Mouse (Mus musculus) kidney, embryonic 16.5 days (tissue): ENCODE data around the gene Opa3. TPM values are rescaled to one million over a fixed set of nuclear protein-coding genes. Genes with fewer than 3 reads are reported as not detected.

Experiments
- ATAC-seq: fragments of 200-750 bp; cut with Nextera tagmentation; 2 replicates; pipeline ENCODE4 v1.8.0; 2017; ENCODE audit warnings: moderate TSS enrichment; ENCODE audit not compliant: low FRiP score, low TSS enrichment
- H3K27ac ChIP-seq: fragments of 300-500 bp; sonication (generic); 2 replicates; pipeline ENCODE4 v1.5.1; 2014; ENCODE audit warnings: low read length
- H3K27me3 ChIP-seq: fragments of 300-500 bp; sonication (generic); 2 replicates; pipeline ENCODE4 v1.6.1; 2014; ENCODE audit warnings: low read length, control low read depth, mixed read lengths; ENCODE audit not compliant: insufficient read depth
- H3K36me3 ChIP-seq: fragments of 300-500 bp; sonication (generic); 2 replicates; pipeline ENCODE4 v1.6.1; 2014; ENCODE audit warnings: low read length, control low read depth, mixed read lengths; ENCODE audit not compliant: insufficient read depth
- H3K4me1 ChIP-seq: fragments of 300-500 bp; sonication (generic); 2 replicates; pipeline ENCODE4 v1.6.1; 2014; ENCODE audit warnings: low read length, control low read depth, mixed read lengths; ENCODE audit not compliant: insufficient read depth
- H3K4me2 ChIP-seq: fragments of 300-500 bp; sonication (generic); replicated peaks from 2 replicates; pipeline ENCODE4 v1.6.1; 2014; ENCODE audit warnings: low read depth, low read length
- H3K4me3 ChIP-seq: fragments of 300-500 bp; sonication (generic); 2 replicates; pipeline ENCODE4 v1.5.1; 2014; ENCODE audit warnings: mild to moderate bottlenecking, low read length
- H3K9ac ChIP-seq: fragments of 300-500 bp; sonication (generic); replicated peaks from 2 replicates; pipeline ENCODE4 v1.6.1; 2014; ENCODE audit warnings: low read length
- H3K9me3 ChIP-seq: fragments of 300-500 bp; sonication (generic); 2 replicates; pipeline ENCODE4 v1.6.1; 2016; ENCODE audit warnings: low read length, control low read depth
- WGBS: fragments of 180-500 bp; shearing (Covaris S2); extraction: QIAGEN DNeasy Blood & Tissue Kit; methylation state at CpG from one replicate; pipeline ENCODE4 v1.1.7; 2014; 5-methylcytosine and 5-hydroxymethylcytosine counted together
- polyA plus RNA-seq: library from polyadenylated mRNA; unstranded; fragments of >200 nt; fragmentation: Nextera tagmentation; extraction: Ambion mirVana; gene quantifications from 2 replicates; pipeline ENCODE4 v1.2.1, GENCODE M21; 2015

The Opa3 gene
- polyA plus RNA-seq, result 42.9 and 44.6 TPM in 2 replicates

DNA sequence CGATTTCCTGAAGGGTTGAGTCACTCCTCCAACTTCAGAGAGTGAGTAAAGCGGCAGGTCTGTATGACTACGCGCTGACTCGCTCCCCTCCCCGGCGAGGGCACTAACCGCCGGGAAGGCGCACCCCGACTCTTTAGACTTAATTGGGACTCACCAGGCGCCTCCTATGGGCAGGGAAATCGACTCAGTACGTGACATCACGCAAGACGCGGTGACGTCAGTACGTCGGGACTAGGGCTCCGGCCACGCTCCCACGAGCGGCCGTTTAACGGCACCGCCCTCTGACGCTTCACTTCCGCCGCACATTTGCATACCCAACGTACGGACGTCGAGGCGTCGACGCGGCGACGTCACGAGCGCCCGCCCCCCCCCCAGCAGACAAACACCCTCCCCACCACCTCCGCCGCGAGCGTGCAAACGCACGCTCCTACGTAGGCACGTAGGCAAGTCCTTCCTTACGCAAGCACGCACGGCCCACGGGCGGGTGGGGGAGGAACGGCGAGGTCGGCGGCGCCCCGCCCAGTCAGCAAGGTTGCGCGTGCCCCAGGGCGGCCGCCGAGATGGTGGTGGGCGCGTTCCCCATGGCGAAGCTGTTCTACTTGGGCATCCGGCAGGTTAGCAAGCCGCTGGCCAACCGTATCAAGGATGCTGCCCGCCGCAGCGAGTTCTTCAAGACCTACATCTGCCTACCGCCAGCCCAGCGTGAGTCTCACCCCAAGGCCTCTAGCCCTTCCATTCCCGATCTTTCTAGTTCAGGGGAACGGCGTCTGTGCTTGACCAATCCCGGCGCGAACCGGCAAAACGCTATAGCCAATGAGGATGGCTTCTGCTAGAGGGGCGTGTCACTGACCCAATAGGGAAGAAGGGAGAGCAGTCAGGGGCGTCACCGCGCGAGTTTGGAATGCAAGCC, at the start of gene Opa3:
Gene Opa3, plus strand, starts transcription at position 452 of the 910 bp plus-strand sequence.
- Histone ChIP-seq H3K27me3 (no peaks in the 10 kb centered on the region), H3K4me3 (peak within 1 kb of the TSS; percentile 68), H3K27ac (peak within 1 kb of the TSS; percentile 100), H3K4me1 (peaks cover 20% of the 10 kb centered on the region), H3K36me3 (no peaks in the 10 kb centered on the region), H3K4me2 (peak within 1 kb of the TSS; percentile 86), H3K9ac (peak within 1 kb of the TSS; percentile 85), H3K9me3 (no peaks in the 10 kb centered on the region)
- WGBS, result under 1% methylated on average over 90 of the region's 91 CpGs
- ATAC-seq, result peak; percentile 95

GRCm38 (mm10) chr7:19178443-19179092, 49.6 kb upstream of the Opa3 start:
- Histone ChIP-seq H3K36me3 (no peaks in the 10 kb centered on the region), H3K4me2 (peak overlapping the region; percentile 54), H3K4me1 (peaks cover 34% of the 10 kb centered on the region), H3K9ac (no peak overlapping the region), H3K4me3 (peak overlapping the region; percentile 29), H3K27ac (no peak overlapping the region), H3K27me3 (peaks cover 60% of the 10 kb centered on the region), H3K9me3 (peaks cover 8% of the 10 kb centered on the region)
- WGBS, result 5% methylated on average over 27 of the region's 27 CpGs
- 0 out of 2 replicates have a peak, but pooled peaks have one; percentile 0 for ATAC-seq

DNA sequence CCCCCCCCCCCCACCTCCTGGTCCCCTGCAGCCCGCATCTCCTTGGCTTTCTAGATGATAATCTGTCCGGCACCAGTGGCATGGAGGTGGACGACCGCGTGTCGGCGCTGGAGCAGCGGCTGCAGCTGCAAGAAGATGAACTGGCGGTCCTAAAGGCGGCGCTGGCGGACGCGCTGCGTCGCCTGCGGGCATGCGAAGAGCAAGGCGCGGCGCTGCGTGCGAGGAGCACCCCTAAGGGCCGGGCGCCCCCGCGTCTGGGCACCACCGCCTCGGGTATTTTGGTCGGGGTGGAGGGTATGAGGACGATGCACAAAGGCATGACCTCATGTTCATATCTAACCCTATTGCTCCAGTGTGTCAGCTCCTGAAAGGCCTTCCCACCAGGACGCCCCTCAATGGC, 49.0 kb upstream of the Opa3 start:
- WGBS, result under 1% methylated on average over 29 of the region's 32 CpGs

GRCm38 (mm10) chr7:19179936-19180335, 48.2 kb upstream of the Opa3 start:
- no peaks in the 10 kb centered on the region for H3K36me3 ChIP-seq
- peaks cover 43% of the 10 kb centered on the region for H3K4me1 ChIP-seq
- H3K4me3 ChIP-seq, result no peak overlapping the region
- H3K4me2 ChIP-seq, result peak overlapping the region; percentile 54
- no peak for ATAC-seq
- peak overlapping the region; percentile 32; the same call in 1 of the 2 replicates for H3K9ac ChIP-seq
- WGBS, result 35% methylated on average over 6 of the region's 6 CpGs
- H3K27me3 ChIP-seq, result peaks cover 53% of the 10 kb centered on the region
- no peak overlapping the region for H3K27ac ChIP-seq
- peaks cover 8% of the 10 kb centered on the region for H3K9me3 ChIP-seq

More for the DNA sequence above, 49.0 kb upstream of the Opa3 start:
- peak overlapping the region; percentile 54 for H3K4me2 ChIP-seq
- peak overlapping the region; percentile 29 for H3K4me3 ChIP-seq
- H3K4me1 ChIP-seq, result peaks cover 35% of the 10 kb centered on the region
- H3K27ac ChIP-seq, result no peak overlapping the region
- peak overlapping the region; percentile 32; the same call in 1 of the 2 replicates for H3K9ac ChIP-seq
- peaks cover 57% of the 10 kb centered on the region for H3K27me3 ChIP-seq
- H3K9me3 ChIP-seq, result peaks cover 8% of the 10 kb centered on the region
- H3K36me3 ChIP-seq, result no peaks in the 10 kb centered on the region
- peak; percentile 3; the same call in 1 of the 2 replicates for ATAC-seq

DNA sequence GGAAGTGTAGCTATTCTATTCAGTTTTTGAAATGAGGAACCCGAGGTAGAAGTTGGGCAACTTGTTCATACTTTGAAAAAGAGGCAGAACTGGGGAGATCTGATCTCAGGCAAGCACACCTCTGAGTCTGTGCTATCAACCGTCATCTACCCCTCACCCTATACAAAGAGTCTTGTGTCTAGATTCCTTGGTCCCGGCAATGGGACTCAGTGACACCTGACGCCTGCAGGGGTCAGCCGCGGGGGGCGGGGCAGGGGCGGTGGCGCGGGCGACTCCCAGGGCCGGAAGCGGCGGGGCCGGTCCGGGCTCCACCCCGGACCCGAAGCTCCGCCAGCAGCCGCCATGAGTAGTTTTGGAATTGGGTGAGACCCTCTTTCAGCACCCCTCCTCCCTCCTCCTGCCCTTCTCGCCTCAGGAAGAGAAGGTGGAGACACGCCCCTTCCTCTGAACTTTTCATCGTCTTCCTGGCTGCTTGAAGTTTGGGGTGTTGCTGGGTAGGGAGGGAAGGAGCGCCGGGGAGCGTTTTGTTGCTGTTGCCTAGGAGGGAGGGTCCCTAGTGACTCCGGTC, 47.2 kb upstream of the Opa3 start:
- H3K27ac ChIP-seq, result peak overlapping the region; percentile 57
- peak; percentile 50 for ATAC-seq

GRCm38 (mm10) chr7:19184250-19184649, 43.9 kb upstream of the Opa3 start:
- Histone ChIP-seq H3K4me3 (no peak overlapping the region), H3K4me2 (no peak overlapping the region), H3K4me1 (peaks cover 27% of the 10 kb centered on the region), H3K27ac (peak overlapping the region; percentile 70), H3K9me3 (no peaks in the 10 kb centered on the region), H3K36me3 (peaks cover 21% of the 10 kb centered on the region), H3K27me3 (peaks cover 13% of the 10 kb centered on the region), H3K9ac (no peak overlapping the region)
- 77% methylated on average over 2 of the region's 2 CpGs for WGBS
- ATAC-seq, result no peak

More for the DNA sequence above, 47.2 kb upstream of the Opa3 start:
- WGBS, result 2% methylated on average over 26 of the region's 27 CpGs
- Histone ChIP-seq H3K9me3 (peaks cover 6% of the 10 kb centered on the region), H3K36me3 (peaks cover 1% of the 10 kb centered on the region; the same call in 1 of the 2 replicates), H3K4me3 (peak overlapping the region; percentile 69), H3K4me2 (peak overlapping the region; percentile 83), H3K9ac (peak overlapping the region; percentile 83), H3K27me3 (peaks cover 46% of the 10 kb centered on the region), H3K4me1 (peaks cover 46% of the 10 kb centered on the region)

DNA sequence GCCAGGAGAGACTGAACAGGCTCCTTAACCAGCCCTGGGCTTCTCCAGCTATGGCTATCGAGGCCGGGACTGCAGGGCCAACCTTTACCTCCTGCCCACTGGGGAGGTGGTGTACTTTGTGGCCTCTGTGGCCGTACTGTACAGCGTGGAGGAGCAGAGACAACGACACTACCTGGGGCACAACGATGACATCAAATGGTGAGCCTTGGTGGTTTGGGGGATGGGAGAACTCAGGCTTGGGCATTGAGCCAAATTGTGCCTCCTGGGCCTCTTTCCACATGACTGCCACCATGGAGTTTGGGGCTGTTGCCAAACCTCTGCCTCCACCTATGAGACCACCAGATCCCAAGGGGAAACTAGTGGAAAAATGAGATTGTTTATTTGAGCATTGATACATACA, 43.4 kb upstream of the Opa3 start:
- Histone ChIP-seq H3K4me1 (peaks cover 23% of the 10 kb centered on the region), H3K4me2 (no peak overlapping the region), H3K36me3 (peaks cover 21% of the 10 kb centered on the region), H3K27me3 (peaks cover 8% of the 10 kb centered on the region), H3K27ac (peak overlapping the region; percentile 70), H3K9ac (0 out of 2 replicates have a peak overlapping the region, but pooled peaks have one; percentile 18), H3K9me3 (no peaks in the 10 kb centered on the region), H3K4me3 (no peak overlapping the region)
- 55% methylated on average over 6 of the region's 6 CpGs for WGBS
- no peak for ATAC-seq

DNA sequence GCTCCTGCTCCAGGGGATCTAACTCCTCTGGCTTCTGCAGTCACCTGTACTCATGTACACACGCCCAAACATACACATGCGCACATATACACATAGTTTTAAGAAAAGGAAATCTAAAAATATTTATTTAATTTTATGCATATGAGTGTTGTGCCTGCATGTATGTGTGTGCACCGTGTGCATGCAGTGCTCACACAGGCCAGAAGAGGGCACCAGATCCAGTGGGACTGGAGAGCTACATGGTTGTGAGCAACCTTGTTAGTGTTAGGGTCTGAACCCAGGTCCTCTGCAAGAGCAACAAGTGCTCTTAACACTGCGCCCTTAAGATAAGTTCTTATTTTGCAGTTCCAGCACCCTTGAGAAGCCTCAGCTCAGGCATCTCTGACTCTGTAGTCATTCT, 33.5 kb upstream of the Opa3 start:
- WGBS, result 94% methylated on average over 4 of the region's 4 CpGs
- Histone ChIP-seq H3K4me2 (no peak overlapping the region), H3K9ac (no peak overlapping the region), H3K36me3 (peaks cover 59% of the 10 kb centered on the region), H3K4me3 (no peak overlapping the region), H3K27ac (no peak overlapping the region), H3K27me3 (no peaks in the 10 kb centered on the region), H3K4me1 (no peaks in the 10 kb centered on the region), H3K9me3 (0 out of 2 replicates have a peak, but pooled peaks cover 4% of the 10 kb centered on the region)
- no peak for ATAC-seq

GRCm38 (mm10) chr7:19196676-19197075, 31.5 kb upstream of the Opa3 start:
- Histone ChIP-seq H3K27ac (no peak overlapping the region), H3K36me3 (peaks cover 53% of the 10 kb centered on the region), H3K9me3 (0 out of 2 replicates have a peak, but pooled peaks cover 4% of the 10 kb centered on the region), H3K9ac (no peak overlapping the region), H3K27me3 (no peaks in the 10 kb centered on the region), H3K4me1 (no peaks in the 10 kb centered on the region), H3K4me3 (no peak overlapping the region), H3K4me2 (no peak overlapping the region)
- ATAC-seq, result no peak
- 63% methylated on average over 6 of the region's 6 CpGs for WGBS
